Mouse (Mus musculus): ENCODE results near the gene Lsp1.

Gene Lsp1

GRCm38 (mm10) chr7:142505942-142506341 lies 45.3 kb downstream of the Lsp1 start:
- no peak for DNase-seq (ENCODE audit: low spot score)

DNA sequence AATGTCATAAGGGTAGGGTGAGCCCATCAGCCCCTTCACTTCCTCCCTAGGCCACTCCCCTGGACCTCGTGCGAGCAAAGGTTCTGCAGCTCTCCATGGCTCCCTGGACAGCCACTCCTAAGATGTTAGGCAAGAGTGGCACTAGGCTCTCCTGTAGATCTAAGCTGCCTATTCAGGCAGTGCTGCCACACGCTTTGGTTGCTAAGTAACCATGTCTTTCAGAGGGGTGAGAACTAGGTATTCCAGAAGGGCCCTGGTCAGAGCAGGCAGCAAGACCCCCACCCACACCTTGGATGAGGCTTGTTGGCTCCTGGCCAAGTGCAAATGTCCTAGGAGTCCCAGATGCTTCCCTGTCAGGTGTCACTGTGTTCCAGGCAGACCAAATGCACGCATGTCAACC lies 45.9 kb downstream of the Lsp1 start:
- DNase-seq (ENCODE audit: low spot score): no peak

- no peak for DNase-seq (ENCODE audit: low spot score)
These were observed 46.8 kb downstream of the Lsp1 start for GRCm38 (mm10) chr7:142507453-142507852.

- no peak for DNase-seq (ENCODE audit: low spot score)
These were observed 48.9 kb downstream of the Lsp1 start for GRCm38 (mm10) chr7:142509518-142509917.

GRCm38 (mm10) chr7:142510021-142510777 lies 49.6 kb downstream of the Lsp1 start:
- DNase-seq (ENCODE audit: low spot score): no peak

- no peak for DNase-seq (ENCODE audit: low spot score)
These were observed 53.4 kb downstream of the Lsp1 start for GRCm38 (mm10) chr7:142514048-142514447.

DNA sequence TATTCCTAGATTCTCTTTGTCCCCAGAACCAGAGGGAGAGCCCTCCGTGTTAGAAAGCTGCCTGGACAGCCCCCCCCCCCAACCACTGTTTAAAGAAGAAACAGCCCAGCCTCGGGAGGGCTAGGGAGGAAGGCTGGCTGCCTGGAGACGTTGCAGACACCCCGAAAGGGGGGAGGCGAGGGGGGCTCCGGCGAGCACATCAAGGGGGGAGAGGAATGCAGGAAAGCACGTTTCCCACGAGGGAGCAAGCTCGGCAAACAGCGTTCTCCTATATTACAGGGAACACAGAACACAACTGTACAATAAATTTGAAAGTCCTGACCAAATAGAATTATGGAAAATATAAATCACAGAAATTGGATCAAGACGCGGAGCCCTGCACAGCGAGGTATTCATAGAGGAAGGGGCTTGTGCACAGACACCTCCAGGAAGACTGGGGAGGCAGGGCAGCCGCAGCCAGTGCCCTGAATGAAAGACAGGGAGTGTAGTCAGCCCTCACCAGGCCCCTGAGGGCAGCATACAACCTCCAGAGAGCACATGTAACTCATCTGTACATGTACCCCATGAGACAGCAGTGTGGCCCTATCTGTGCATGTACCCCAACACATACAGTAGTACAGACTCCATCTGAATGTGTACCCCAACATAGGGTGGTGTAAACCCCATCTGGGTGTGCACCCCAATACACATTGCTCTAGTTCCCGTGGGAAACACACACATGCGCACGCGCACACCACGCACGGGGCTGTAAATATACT lies 55.8 kb downstream of the Lsp1 start:
- no peak for DNase-seq (ENCODE audit: low spot score)

DNA sequence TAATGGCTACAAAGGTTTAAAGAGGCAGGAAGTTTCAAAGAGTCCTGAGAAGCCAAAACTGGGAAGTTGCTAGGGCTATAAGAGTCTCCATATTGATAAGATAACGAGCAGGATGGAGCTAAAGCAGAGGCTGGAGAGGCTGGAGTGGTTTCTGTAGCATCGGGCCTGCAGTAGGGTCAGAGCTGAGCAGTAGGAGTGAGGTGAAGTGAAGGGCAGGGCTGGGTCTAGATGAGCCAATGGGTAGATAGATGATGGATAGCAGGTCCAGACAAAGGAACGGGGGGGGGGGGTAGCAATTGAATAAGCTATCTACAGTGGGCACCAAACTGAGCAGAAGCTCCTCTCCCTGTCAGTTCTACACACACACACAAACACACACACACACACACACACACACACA lies 56.9 kb downstream of the Lsp1 start:
- DNase-seq (ENCODE audit: low spot score): no peak

GRCm38 (mm10) chr7:142520331-142520730 lies 59.7 kb downstream of the Lsp1 start:
- DNase-seq (ENCODE audit: low spot score): no peak

- peak; percentile 65 for DNase-seq (ENCODE audit: low spot score)
These were observed 61.7 kb downstream of the Lsp1 start for GRCm38 (mm10) chr7:142522352-142522751.

DNA sequence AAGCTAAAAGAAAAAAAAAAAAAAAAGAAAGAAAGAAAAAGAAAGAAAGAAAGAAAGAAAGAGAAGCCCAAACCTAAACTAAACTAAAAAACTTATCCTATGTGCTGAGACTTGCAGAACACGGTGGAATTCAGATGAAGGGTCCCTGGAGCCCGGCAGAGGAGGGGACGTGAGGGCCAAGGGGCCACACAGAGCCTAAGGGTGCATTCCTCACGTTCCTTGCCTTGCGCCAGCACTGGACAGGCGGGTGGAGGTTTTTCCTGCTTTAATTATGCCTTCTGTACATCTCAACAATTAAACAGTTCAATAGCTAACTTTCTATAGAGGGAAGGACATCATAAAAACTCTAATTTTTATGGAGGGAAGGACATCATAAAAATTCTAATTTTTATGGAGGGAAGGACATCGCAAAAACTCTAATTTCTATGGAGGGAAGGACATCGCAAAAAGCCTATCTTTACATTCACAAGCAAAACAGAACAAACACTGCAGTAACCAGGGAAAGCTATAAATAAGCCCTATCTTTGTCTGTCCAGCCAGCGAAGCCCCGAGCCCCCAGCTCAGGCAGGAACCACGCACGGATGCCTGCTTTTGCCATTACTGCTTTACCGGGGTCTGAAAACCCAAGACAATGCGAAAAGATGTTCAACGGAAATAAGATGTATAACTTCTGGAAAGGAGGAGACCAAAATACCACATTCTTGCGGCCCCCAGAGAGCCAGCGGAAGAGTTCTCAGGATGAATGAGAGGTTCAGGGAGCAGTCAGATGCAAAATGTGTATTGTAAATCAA lies 62.8 kb downstream of the Lsp1 start:
- DNase-seq (ENCODE audit: low spot score): no peak

DNA sequence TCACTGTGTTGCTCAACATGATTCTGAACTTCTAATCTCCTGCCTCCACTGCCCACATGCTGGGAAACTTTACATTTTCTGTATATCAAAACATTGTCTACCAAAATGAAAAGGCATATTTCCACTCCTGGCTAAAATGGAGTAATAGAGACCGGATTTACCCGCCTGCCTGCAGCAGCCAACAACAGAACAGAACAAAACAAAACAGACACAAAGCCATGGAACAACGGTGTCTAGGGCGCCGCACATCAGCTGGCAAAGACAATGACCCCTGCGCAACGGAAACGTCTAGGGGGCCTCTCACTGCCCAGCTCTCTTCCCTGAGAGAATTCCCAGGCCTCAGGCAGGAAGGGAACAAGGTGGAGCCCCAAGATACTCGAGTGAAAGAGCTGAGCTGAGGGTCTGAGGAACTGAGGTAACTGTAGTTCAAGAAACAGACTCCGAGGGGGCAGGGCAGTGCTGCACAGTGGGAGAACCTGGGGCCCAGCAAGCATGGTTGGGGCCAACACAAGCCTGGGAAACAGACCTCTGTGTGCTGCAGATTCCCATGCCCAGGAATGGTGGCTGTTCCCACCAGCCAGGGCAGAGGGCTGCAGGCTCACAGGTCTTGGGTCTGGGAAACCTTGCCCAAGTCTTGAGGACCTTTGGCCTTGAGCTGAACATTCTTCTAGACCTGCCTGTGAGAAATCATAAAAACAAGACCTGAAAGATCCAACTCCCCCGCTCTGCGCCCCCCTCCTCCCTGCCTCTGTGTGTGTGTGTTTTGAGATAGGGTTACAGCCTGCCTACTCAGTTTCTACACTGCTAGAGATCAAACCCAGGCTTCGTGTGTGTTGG lies 65.0 kb downstream of the Lsp1 start:
- DNase-seq (ENCODE audit: low spot score): no peak

DNA sequence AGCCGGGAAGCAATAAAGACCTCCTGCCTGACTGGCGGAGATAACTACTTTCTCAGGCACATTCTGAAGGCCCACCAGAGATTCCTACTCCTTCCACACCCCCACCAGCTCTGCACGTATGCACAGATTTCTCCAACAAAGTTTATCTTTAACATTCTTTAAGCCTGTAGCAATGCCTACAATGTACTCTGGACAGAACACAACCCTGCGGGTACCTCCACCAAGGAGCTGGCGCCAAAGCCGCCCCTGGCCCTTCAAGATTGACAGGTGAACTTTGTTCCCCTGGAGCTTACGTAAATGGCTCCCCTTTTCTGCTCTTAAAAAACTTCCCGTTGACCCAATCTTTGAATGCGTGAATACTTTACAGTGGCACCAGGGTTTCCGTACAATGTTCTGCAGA lies 68.7 kb downstream of the Lsp1 start:
- no peak for DNase-seq (ENCODE audit: low spot score)

DNA sequence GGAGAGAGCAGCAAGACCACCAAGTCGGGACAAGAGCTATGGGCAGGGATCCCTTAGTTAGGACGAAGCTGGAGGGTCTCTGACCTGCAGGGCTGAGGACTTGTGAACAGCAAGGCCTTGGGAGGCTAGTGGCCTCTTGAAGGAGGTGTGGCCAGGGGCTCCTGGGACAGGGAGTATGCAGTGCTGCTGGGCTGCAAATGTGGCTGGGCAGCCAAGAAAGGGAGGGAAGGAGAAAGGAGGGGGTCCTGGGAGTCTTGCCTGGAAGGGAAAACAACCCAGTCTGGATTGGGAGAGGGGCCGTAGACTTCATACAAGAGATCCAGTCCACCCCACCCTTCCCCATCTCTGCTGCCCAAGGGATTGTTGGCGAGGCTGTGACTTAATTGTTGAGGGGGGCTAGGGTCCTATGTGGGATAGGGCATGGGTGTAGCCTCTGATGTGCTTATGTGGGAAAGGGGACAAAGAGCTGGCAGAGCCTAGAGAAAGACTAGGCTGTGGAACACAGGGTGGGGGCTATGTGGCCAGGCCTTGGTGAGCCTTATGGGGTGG lies 71.4 kb downstream of the Lsp1 start:
- peak; percentile 25 for DNase-seq (ENCODE audit: low spot score)

- no peak for DNase-seq (ENCODE audit: low spot score)
These were observed 72.1 kb downstream of the Lsp1 start, which contains the start of gene Mrpl23 for GRCm38 (mm10) chr7:142532671-142533058. Gene Mrpl23 (plus strand): TSS chr7:142532686.

- peak; percentile 86 for DNase-seq (ENCODE audit: low spot score)
These were observed 72.6 kb downstream of the Lsp1 start for GRCm38 (mm10) chr7:142533059-142533855.

GRCm38 (mm10) chr7:142535116-142535515 lies 74.5 kb downstream of the Lsp1 start:
- no peak for DNase-seq (ENCODE audit: low spot score)

DNA sequence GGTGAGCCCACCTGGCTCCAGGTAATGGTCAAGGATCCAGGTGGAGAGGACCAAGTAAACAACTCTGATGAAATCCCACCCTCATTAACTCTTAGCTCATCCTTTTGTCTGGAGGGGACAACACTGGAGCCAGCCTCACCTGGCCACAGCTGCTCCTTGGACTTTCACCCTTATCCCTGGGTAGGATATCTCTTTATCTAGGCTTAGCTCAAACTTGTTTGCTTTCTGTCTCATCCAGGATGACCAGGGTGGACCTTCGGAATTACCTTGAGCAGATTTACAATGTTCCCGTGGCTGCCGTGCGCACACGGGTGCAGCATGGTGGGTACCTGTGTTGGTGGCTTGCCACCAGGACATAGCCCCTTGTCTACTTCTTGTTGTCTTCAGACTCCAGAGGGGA lies 75.2 kb downstream of the Lsp1 start:
- DNase-seq (ENCODE audit: low spot score): no peak

DNA sequence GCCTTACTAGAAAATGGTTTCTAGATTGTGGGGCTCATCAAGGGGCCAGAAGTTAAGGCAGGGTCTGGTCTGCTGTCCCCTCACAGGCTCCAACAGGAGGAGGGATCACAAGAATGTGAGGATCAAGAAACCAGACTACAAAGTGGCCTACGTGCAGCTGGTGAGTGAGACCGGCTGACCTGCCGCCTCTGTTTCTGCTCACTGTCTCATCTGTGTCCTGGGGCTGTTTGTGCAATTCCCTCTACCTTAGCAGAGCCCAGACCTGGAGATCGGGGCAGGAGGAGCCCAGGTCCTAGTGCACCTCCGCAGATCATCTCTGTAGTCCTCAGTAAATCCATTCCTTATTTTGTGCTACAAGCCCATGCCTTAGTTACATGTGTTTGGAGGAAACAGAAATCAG lies 76.6 kb downstream of the Lsp1 start:
- DNase-seq (ENCODE audit: low spot score): no peak

DNA sequence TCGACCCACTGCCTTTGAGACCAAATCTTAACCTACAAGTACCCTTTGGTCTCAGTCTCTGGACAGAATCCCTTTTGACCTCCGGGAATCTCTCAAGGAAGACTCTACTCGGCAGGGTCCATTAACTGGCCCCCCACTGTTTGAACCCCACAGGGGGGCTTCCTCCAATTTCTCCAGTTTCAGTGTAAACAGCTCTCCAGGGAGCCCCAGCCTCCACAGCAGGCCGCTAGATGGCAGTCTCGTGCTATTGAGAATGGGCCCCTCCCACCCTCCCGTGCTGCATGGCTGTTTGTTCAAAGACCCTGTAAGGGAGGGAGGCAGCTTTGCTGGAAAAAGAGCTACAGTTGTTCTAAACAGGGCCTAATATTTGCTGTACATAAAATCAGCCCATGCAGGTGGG lies 77.3 kb downstream of the Lsp1 start:
- peak; percentile 72 for DNase-seq (ENCODE audit: low spot score)

DNA sequence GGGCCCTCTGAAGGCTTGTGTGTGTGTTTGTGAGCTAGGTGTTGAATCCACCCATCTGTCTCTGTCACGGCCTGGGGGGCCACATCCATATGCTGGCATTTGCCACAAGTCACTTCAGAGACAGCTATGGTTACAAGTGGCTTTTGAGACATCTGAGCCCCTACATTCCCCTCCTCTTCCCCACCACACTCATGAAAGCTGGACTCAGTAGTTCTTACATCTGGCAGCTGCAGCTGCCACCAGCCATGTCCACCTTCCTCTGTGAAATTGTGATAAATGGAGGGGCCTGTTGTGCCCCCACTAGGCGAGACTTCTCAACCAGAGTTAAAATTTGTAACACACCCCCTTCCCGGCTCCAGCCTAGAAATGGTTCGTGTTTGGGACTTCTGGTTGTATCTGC lies 77.7 kb downstream of the Lsp1 start:
- DNase-seq (ENCODE audit: low spot score): no peak

Data from urinary bladder, postnatal 14 days (tissue).